ENCODE assay signal across 8 mouse cellular contexts in genomic region chr10:127120301-127121065, GRCm38 (mm10). TPM values are rescaled to one million over a fixed set of nuclear protein-coding genes. Genes with fewer than 3 reads are reported as not detected.
DNase-seq lines count a peak whose midpoint lies in the region; ATAC-seq and TF ChIP-seq lines count a peak whose summit lies in the region.

No protein-coding gene starts in this region.

- H3K9me3 ChIP-seq in forebrain, embryonic 14.5 days (replicated peaks; ENCODE audit: control insufficient read depth, low read length), result no peaks in the 10 kb centered on the region
- H3K9me3 ChIP-seq in limb, embryonic 13.5 days, result no peaks in the 10 kb centered on the region

- no peak for TF ChIP-seq CTCF in small intestine, adult 2 months (IDR thresholded peaks at IDR 0.05; ENCODE audit: extremely low read depth, insufficient read length, insufficient replicate concordance, low read depth, low read length)

- DNase-seq in cerebellum, adult 11-12 months, result no peak
- peak; percentile 11 for DNase-seq in ovary, postnatal 10 days (ENCODE audit: low spot score)
- no peak for DNase-seq in ovary, postnatal 36 days (ENCODE audit: low spot score)
- peak; percentile 3 for DNase-seq in forebrain, embryonic 14.5 days (ENCODE audit: low spot score)
- no peak for DNase-seq in embryo, embryonic 11 days

- H3K9ac ChIP-seq in forebrain, embryonic 14.5 days (ENCODE audit: low read length), result peak overlapping the region; percentile 80
- peak overlapping the region; percentile 80 for H3K9ac ChIP-seq in limb, embryonic 13.5 days

- ATAC-seq in cerebellum, adult (ENCODE audit: insufficient number of reproducible peaks, low FRiP score, low TSS enrichment), result 0 out of 2 replicates have a peak, but pooled peaks have one; percentile 7
- peak; percentile 40; the same call in 1 of the 2 replicates for ATAC-seq in forebrain, embryonic 14.5 days
- peak; percentile 12; the same call in 1 of the 2 replicates for ATAC-seq in limb, embryonic 13.5 days (ENCODE audit: low FRiP score, low read depth)

- peak overlapping the region; percentile 75 for H3K4me2 ChIP-seq in forebrain, embryonic 14.5 days (ENCODE audit: low read length)
- peak overlapping the region; percentile 98 for H3K4me2 ChIP-seq in limb, embryonic 13.5 days (replicated peaks)

- H3K27me3 ChIP-seq in forebrain, embryonic 14.5 days (replicated peaks; ENCODE audit: control insufficient read depth, insufficient read depth, low read length), result no peaks in the 10 kb centered on the region
- no peaks in the 10 kb centered on the region for H3K27me3 ChIP-seq in limb, embryonic 13.5 days
- H3K27me3 ChIP-seq in small intestine, adult 2 months (ENCODE audit: control insufficient read depth, insufficient read depth, low read length), result no peaks in the 10 kb centered on the region

- peaks cover 40% of the 10 kb centered on the region for H3K36me3 ChIP-seq in forebrain, embryonic 14.5 days (ENCODE audit: control insufficient read depth, insufficient read depth, low read length)
- H3K36me3 ChIP-seq in limb, embryonic 13.5 days, result peaks cover 35% of the 10 kb centered on the region
- peaks cover 30% of the 10 kb centered on the region for H3K36me3 ChIP-seq in small intestine, adult 2 months (ENCODE audit: control insufficient read depth, insufficient read depth, low read length)

- WGBS in forebrain, embryonic 14.5 days, result 2% methylated on average over 34 of the region's 34 CpGs
- WGBS in limb, embryonic 13.5 days, result 5% methylated on average over 34 of the region's 34 CpGs
- 2% methylated on average over 34 of the region's 34 CpGs for WGBS in small intestine, adult 2 months

- peaks cover 15% of the 10 kb centered on the region for H3K4me1 ChIP-seq in forebrain, embryonic 14.5 days (ENCODE audit: control insufficient read depth, insufficient read depth, low read length)
- H3K4me1 ChIP-seq in limb, embryonic 13.5 days, result peaks cover 18% of the 10 kb centered on the region
- H3K4me1 ChIP-seq in small intestine, adult 2 months (ENCODE audit: control insufficient read depth, insufficient read depth, insufficient read length, low read length), result peaks cover 3% of the 10 kb centered on the region

- no peak overlapping the region for H3K27ac ChIP-seq in forebrain, embryonic 14.5 days (ENCODE audit: low read depth, low read length)
- no peak overlapping the region for H3K27ac ChIP-seq in limb, embryonic 13.5 days
- 0 out of 2 replicates have a peak overlapping the region, but pooled peaks have one; percentile 13 for H3K27ac ChIP-seq in small intestine, adult 2 months (ENCODE audit: insufficient read depth, low read depth, low read length)

- H3K4me3 ChIP-seq in forebrain, embryonic 14.5 days (ENCODE audit: low read depth, low read length), result peak overlapping the region; percentile 86
- H3K4me3 ChIP-seq in limb, embryonic 13.5 days, result peak overlapping the region; percentile 83
- H3K4me3 ChIP-seq in small intestine, adult 2 months (ENCODE audit: low read depth, low read length), result peak overlapping the region; percentile 97

- no peak for TF ChIP-seq POLR2A in small intestine, adult 2 months (IDR thresholded peaks at IDR 0.05; ENCODE audit: low read depth, low read length)

RNA-seq across cellular contexts. Expression of gene Os9, which starts 0.4 kb away (rescaled TPM):
- polyA plus RNA-seq in forebrain, embryonic 14.5 days (2014; fragmentation: Nextera tagmentation; extraction: Ambion mirVana), result 53.0 and 66.3 TPM in 2 replicates
- 80.8 and 84.9 TPM in 2 replicates for polyA plus RNA-seq in limb, embryonic 13.5 days (2015; fragmentation: Nextera tagmentation; extraction: Ambion mirVana)
- 59.8 and 117 TPM in 2 replicates for polyA plus RNA-seq in small intestine, adult 2 months (2012; rRNA removed)

RNA-seq across cellular contexts. Expression of gene B4galnt1, which starts 44.5 kb away (rescaled TPM):
- polyA plus RNA-seq in forebrain, embryonic 14.5 days (2014; fragmentation: Nextera tagmentation; extraction: Ambion mirVana), result 30.7 and 46.8 TPM in 2 replicates
- polyA plus RNA-seq in limb, embryonic 13.5 days (2015; fragmentation: Nextera tagmentation; extraction: Ambion mirVana), result 6.2 and 6.9 TPM in 2 replicates
- polyA plus RNA-seq in small intestine, adult 2 months (2012; rRNA removed), result 228 and 484 TPM in 2 replicates

RNA-seq across cellular contexts. Expression of gene Agap2, which starts 45.4 kb away (rescaled TPM):
- polyA plus RNA-seq in forebrain, embryonic 14.5 days (2014; fragmentation: Nextera tagmentation; extraction: Ambion mirVana), result 3.9 and 4.7 TPM in 2 replicates
- 0.29 and 0.43 TPM in 2 replicates for polyA plus RNA-seq in limb, embryonic 13.5 days (2015; fragmentation: Nextera tagmentation; extraction: Ambion mirVana)
- polyA plus RNA-seq in small intestine, adult 2 months (2012; rRNA removed), result 6.1 and 15.6 TPM in 2 replicates

RNA-seq across cellular contexts. Expression of gene Tspan31, which starts 50.4 kb away (rescaled TPM):
- 36.7 and 44.5 TPM in 2 replicates for polyA plus RNA-seq in forebrain, embryonic 14.5 days (2014; fragmentation: Nextera tagmentation; extraction: Ambion mirVana)
- 174 and 188 TPM in 2 replicates for polyA plus RNA-seq in limb, embryonic 13.5 days (2015; fragmentation: Nextera tagmentation; extraction: Ambion mirVana)
- polyA plus RNA-seq in small intestine, adult 2 months (2012; rRNA removed), result 36.1 and 48.9 TPM in 2 replicates

RNA-seq across cellular contexts. Expression of gene Cdk4, which starts 57.1 kb away (rescaled TPM):
- 1,959 and 2,468 TPM in 2 replicates for polyA plus RNA-seq in forebrain, embryonic 14.5 days (2014; fragmentation: Nextera tagmentation; extraction: Ambion mirVana)
- polyA plus RNA-seq in limb, embryonic 13.5 days (2015; fragmentation: Nextera tagmentation; extraction: Ambion mirVana), result 2,027 and 2,061 TPM in 2 replicates
- polyA plus RNA-seq in small intestine, adult 2 months (2012; rRNA removed), result 57.6 and 108 TPM in 2 replicates

Comparison
In these comparisons a context has a peak if more than half of its experiments do, and no peak if none do; other contexts are left out.
1. DNase-seq: peak in ovary, postnatal 10 days (single experiment) and forebrain, embryonic 14.5 days (single experiment); none in cerebellum, adult 11-12 months (single experiment), ovary, postnatal 36 days (single experiment) and embryo, embryonic 11 days (single experiment).
2. Peak in every context shown above with its lines, with median percentiles within 50 percentile points of each other: ATAC-seq and H3K4me3 ChIP-seq.